Mouse (Mus musculus): ENCODE results near the gene Msrb1. TPM values are rescaled to one million over a fixed set of nuclear protein-coding genes. Genes with fewer than 3 reads are reported as not detected.

Gene Msrb1
- polyA plus RNA-seq, 1 experiment from 2014 or later = 23.0 TPM

GRCm38 (mm10) chr17:24751528-24751927, 15.1 kb downstream of the Msrb1 start:
- no peak overlapping the region for H3K27ac ChIP-seq (ENCODE audit: low read depth, low read length)

GRCm38 (mm10) chr17:24752415-24753394, 16.3 kb downstream of the Msrb1 start, which contains the start of gene Hs3st6:
TSS of gene Hs3st6 (plus strand) at chr17:24752988.
- peaks cover 7% of the 10 kb centered on the region for H3K4me1 ChIP-seq (ENCODE audit: control insufficient read depth, insufficient read depth, low read length)
- H3K4me2 ChIP-seq = peak within 1 kb of the TSS; percentile 96
- DNase-seq (ENCODE audit: low spot score, missing footprints) (peak; percentile 93), ATAC-seq (ENCODE audit: low FRiP score) (peak; percentile 91)
- H3K27ac ChIP-seq (ENCODE audit: low read depth, low read length) = no peak within 1 kb of the TSS
- peaks cover 52% of the 10 kb centered on the region for H3K27me3 ChIP-seq (ENCODE audit: control insufficient read depth, insufficient read depth, low read length)
- H3K9me3 ChIP-seq (ENCODE audit: control insufficient read depth, low read length) = no peaks in the 10 kb centered on the region
- H3K4me3 ChIP-seq (ENCODE audit: low read depth, low read length) = peak within 1 kb of the TSS; percentile 48
- peak within 1 kb of the TSS; percentile 33; the same call in 1 of the 2 replicates for H3K9ac ChIP-seq (ENCODE audit: low read length)
- no peaks in the 10 kb centered on the region for H3K36me3 ChIP-seq (ENCODE audit: control insufficient read depth, insufficient read depth, low read length)
- under 1% methylated on average over 68 of the region's 82 CpGs for WGBS

More at GRCm38 (mm10) chr17:24751528-24751927, 15.1 kb downstream of the Msrb1 start:
- no peak overlapping the region for H3K4me3 ChIP-seq (ENCODE audit: low read depth, low read length)
- no peaks in the 10 kb centered on the region for H3K36me3 ChIP-seq (ENCODE audit: control insufficient read depth, insufficient read depth, low read length)
- peaks cover 7% of the 10 kb centered on the region for H3K4me1 ChIP-seq (ENCODE audit: control insufficient read depth, insufficient read depth, low read length)
- H3K9ac ChIP-seq (ENCODE audit: low read length) = no peak overlapping the region
- 19% methylated on average over 4 of the region's 4 CpGs for WGBS
- peaks cover 52% of the 10 kb centered on the region for H3K27me3 ChIP-seq (ENCODE audit: control insufficient read depth, insufficient read depth, low read length)
- ATAC-seq (ENCODE audit: low FRiP score) (no peak), DNase-seq (ENCODE audit: low spot score, missing footprints) (peak; percentile 86)
- H3K9me3 ChIP-seq (ENCODE audit: control insufficient read depth, low read length) = no peaks in the 10 kb centered on the region
- H3K4me2 ChIP-seq = no peak overlapping the region

DNA sequence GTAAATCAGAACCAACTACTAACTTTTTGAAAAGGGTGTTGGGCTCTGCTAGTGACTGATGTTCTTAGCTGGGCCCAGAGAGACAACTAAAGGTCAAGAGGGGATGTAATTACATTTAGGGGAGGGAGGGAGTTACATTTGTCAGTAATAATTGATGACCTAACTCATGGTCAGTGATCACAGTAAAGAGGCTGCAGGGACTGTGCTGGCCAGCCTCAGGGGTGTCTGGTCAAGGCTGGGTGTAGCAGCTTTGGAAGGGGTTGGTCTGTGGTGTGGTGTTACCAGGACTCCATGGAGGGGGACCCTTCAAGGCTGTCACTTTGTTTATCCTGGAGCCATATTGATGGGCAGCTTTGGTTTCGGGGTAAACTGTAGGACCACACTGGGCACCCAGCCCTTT, 21.0 kb downstream of the Msrb1 start:
- WGBS = 85% methylated on average over 1 of the region's 1 CpGs
- DNase-seq (ENCODE audit: low spot score, missing footprints) = no peak
- no peak for ATAC-seq (ENCODE audit: low FRiP score)
- no peaks in the 10 kb centered on the region for H3K36me3 ChIP-seq (ENCODE audit: control insufficient read depth, insufficient read depth, low read length)
- H3K4me2 ChIP-seq = no peak overlapping the region
- peaks cover 6% of the 10 kb centered on the region for H3K4me1 ChIP-seq (ENCODE audit: control insufficient read depth, insufficient read depth, low read length)
- no peaks in the 10 kb centered on the region for H3K9me3 ChIP-seq (ENCODE audit: control insufficient read depth, low read length)
- H3K9ac ChIP-seq (ENCODE audit: low read length) = no peak overlapping the region
- no peak overlapping the region for H3K27ac ChIP-seq (ENCODE audit: low read depth, low read length)
- H3K27me3 ChIP-seq (ENCODE audit: control insufficient read depth, insufficient read depth, low read length) = peaks cover 27% of the 10 kb centered on the region
- no peak overlapping the region for H3K4me3 ChIP-seq (ENCODE audit: low read depth, low read length)

DNA sequence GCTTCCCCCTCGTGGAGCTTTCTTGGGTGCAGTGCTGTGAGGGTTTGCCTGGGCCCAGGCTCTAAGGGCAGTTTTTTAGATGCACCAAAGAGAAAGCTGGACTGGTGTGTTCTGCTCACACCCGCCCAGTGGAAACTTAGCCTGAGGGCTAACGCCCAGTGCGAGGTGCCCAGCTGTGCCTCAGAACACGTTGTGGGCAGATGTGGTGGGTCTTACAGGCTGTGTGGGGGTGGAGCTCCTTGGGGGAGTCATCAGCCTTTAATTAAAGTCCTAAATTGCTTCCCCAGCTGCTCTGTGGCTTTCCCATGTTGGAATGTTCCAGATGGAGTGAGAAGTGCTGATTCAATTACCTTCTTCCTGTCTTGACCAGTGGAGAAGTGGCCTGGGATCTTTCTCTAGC, 24.7 kb downstream of the Msrb1 start:
- no peak for ATAC-seq (ENCODE audit: low FRiP score)
- 56% methylated on average over 5 of the region's 5 CpGs for WGBS
- H3K4me1 ChIP-seq (ENCODE audit: control insufficient read depth, insufficient read depth, low read length) = no peaks in the 10 kb centered on the region

DNA sequence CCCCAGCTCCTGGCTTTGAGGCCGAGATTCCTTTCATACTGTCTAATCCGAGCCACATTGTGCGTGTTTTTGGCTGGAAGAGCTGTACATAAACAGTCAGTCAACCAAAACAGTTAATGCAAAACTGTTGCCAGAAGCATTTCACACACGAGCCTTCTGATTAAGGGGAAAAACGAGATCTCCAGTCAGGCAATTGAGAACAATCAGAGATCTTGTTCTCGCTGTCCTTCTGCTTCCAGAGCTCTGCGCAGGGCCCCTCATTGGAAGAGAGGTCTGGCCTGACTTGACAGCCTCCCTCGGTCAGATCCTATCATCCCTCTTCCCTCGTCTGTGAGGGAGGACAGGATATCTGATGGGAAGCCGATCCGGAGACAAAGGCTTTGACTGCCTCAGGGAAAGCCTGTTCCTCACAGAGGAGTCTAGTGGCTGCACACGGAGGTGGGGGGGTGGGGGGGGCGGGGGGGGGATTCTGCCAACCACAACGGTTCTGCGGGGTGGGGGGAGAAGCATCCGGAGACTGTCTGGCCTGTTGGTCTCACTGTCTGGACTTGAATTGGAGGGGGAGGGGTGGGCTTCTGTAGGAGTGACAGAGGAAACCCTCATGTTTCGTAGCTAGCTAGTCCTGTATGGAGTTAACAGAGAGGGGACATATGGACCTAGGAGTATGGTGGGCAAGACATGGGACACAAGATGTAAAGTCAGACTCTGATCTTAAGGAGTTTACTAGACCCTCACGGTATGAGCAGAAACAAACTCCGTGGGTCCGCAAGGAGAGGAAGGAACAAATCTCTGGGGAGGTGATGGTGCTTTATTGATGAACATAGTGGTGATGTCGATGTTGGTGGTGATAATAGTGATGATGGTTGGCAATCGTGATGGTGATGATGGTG, 28.8 kb downstream of the Msrb1 start:
- ATAC-seq (ENCODE audit: low FRiP score) = no peak
- no peak overlapping the region for H3K9ac ChIP-seq (ENCODE audit: low read length)
- no peaks in the 10 kb centered on the region for H3K36me3 ChIP-seq (ENCODE audit: control insufficient read depth, insufficient read depth, low read length)
- H3K27ac ChIP-seq (ENCODE audit: low read depth, low read length) = no peak overlapping the region
- no peak overlapping the region for H3K4me3 ChIP-seq (ENCODE audit: low read depth, low read length)
- 59% methylated on average over 21 of the region's 22 CpGs for WGBS
- H3K9me3 ChIP-seq (ENCODE audit: control insufficient read depth, low read length) = no peaks in the 10 kb centered on the region
- no peak overlapping the region for H3K4me2 ChIP-seq
- DNase-seq (ENCODE audit: low spot score, missing footprints) = peak; percentile 83
- H3K27me3 ChIP-seq (ENCODE audit: control insufficient read depth, insufficient read depth, low read length) = no peaks in the 10 kb centered on the region
- H3K4me1 ChIP-seq (ENCODE audit: control insufficient read depth, insufficient read depth, low read length) = no peaks in the 10 kb centered on the region

More for the DNA sequence above, 24.7 kb downstream of the Msrb1 start:
- no peaks in the 10 kb centered on the region for H3K9me3 ChIP-seq (ENCODE audit: control insufficient read depth, low read length)
- no peak overlapping the region for H3K4me2 ChIP-seq
- H3K4me3 ChIP-seq (ENCODE audit: low read depth, low read length) = no peak overlapping the region
- H3K27me3 ChIP-seq (ENCODE audit: control insufficient read depth, insufficient read depth, low read length) = no peaks in the 10 kb centered on the region
- H3K36me3 ChIP-seq (ENCODE audit: control insufficient read depth, insufficient read depth, low read length) = no peaks in the 10 kb centered on the region
- DNase-seq (ENCODE audit: low spot score, missing footprints) = no peak
- H3K27ac ChIP-seq (ENCODE audit: low read depth, low read length) = no peak overlapping the region
- no peak overlapping the region for H3K9ac ChIP-seq (ENCODE audit: low read length)

GRCm38 (mm10) chr17:24766266-24766875, 29.9 kb downstream of the Msrb1 start:
- no peak overlapping the region for H3K27ac ChIP-seq (ENCODE audit: low read depth, low read length)
- H3K27me3 ChIP-seq (ENCODE audit: control insufficient read depth, insufficient read depth, low read length) = no peaks in the 10 kb centered on the region
- H3K9me3 ChIP-seq (ENCODE audit: control insufficient read depth, low read length) = no peaks in the 10 kb centered on the region
- ATAC-seq (ENCODE audit: low FRiP score) (no peak), DNase-seq (ENCODE audit: low spot score, missing footprints) (peak; percentile 81)
- WGBS = 20% methylated on average over 12 of the region's 12 CpGs
- no peaks in the 10 kb centered on the region for H3K36me3 ChIP-seq (ENCODE audit: control insufficient read depth, insufficient read depth, low read length)
- H3K4me3 ChIP-seq (ENCODE audit: low read depth, low read length) = no peak overlapping the region
- H3K4me2 ChIP-seq = no peak overlapping the region
- no peak overlapping the region for H3K9ac ChIP-seq (ENCODE audit: low read length)
- H3K4me1 ChIP-seq (ENCODE audit: control insufficient read depth, insufficient read depth, low read length) = no peaks in the 10 kb centered on the region

- Histone ChIP-seq H3K4me3 (ENCODE audit: low read depth, low read length) (no peak overlapping the region), H3K36me3 (ENCODE audit: control insufficient read depth, insufficient read depth, low read length) (no peaks in the 10 kb centered on the region), H3K27ac (ENCODE audit: low read depth, low read length) (no peak overlapping the region), H3K4me1 (ENCODE audit: control insufficient read depth, insufficient read depth, low read length) (no peaks in the 10 kb centered on the region), H3K4me2 (no peak overlapping the region), H3K9me3 (ENCODE audit: control insufficient read depth, low read length) (peaks cover 4% of the 10 kb centered on the region; the same call in 1 of the 2 replicates), H3K27me3 (ENCODE audit: control insufficient read depth, insufficient read depth, low read length) (no peaks in the 10 kb centered on the region), H3K9ac (ENCODE audit: low read length) (no peak overlapping the region)
- WGBS = 54% methylated on average over 3 of the region's 3 CpGs
- DNase-seq (ENCODE audit: low spot score, missing footprints) (peak; percentile 56), ATAC-seq (ENCODE audit: low FRiP score) (no peak)
Observed at GRCm38 (mm10) chr17:24769146-24769545, 32.7 kb downstream of the Msrb1 start.

GRCm38 (mm10) chr17:24773241-24773640, 36.8 kb downstream of the Msrb1 start:
- no peaks in the 10 kb centered on the region for H3K27me3 ChIP-seq (ENCODE audit: control insufficient read depth, insufficient read depth, low read length)
- no peak overlapping the region for H3K4me2 ChIP-seq
- no peak overlapping the region for H3K9ac ChIP-seq (ENCODE audit: low read length)
- DNase-seq (ENCODE audit: low spot score, missing footprints) (no peak), ATAC-seq (ENCODE audit: low FRiP score) (no peak)
- H3K27ac ChIP-seq (ENCODE audit: low read depth, low read length) = no peak overlapping the region
- peaks cover 4% of the 10 kb centered on the region; the same call in 1 of the 2 replicates for H3K9me3 ChIP-seq (ENCODE audit: control insufficient read depth, low read length)
- WGBS = 83% methylated on average over 5 of the region's 5 CpGs
- no peak overlapping the region for H3K4me3 ChIP-seq (ENCODE audit: low read depth, low read length)
- H3K36me3 ChIP-seq (ENCODE audit: control insufficient read depth, insufficient read depth, low read length) = no peaks in the 10 kb centered on the region
- H3K4me1 ChIP-seq (ENCODE audit: control insufficient read depth, insufficient read depth, low read length) = no peaks in the 10 kb centered on the region

Data from midbrain, embryonic 11.5 days (tissue).